Mouse (Mus musculus) MEL (cell line): ENCODE data around the gene Gm12184.

Source experiments
- CHD2 ChIP-seq: IDR thresholded peaks from 2 replicates; pipeline ENCODE4 v1.6.1; 2011; ENCODE audit warnings: low read length, improper control_type of control experiment
- CTCF ChIP-seq, 3 experiments: IDR thresholded peaks in 2 of 3; conservative IDR thresholded peaks in 1 of 3; 2 replicates each; pipeline ENCODE4 v1.5.1; 2011 to 2012; ENCODE audit warnings: low read length in 3 of 3, low read depth in 2 of 3, mild to moderate bottlenecking in 2 of 3, improper control_type of control experiment in 1 of 3, inconsistent platforms in 1 of 3, mixed read lengths in 1 of 3, moderate library complexity in 1 of 3; ENCODE audit not compliant: control insufficient read depth in 1 of 3, insufficient read depth in 1 of 3, poor library complexity in 1 of 3, severe bottlenecking in 1 of 3
- ELF1 ChIP-seq: IDR thresholded peaks from 2 replicates; pipeline ENCODE4 v1.6.1; 2014; ENCODE audit warnings: low read depth, mild to moderate bottlenecking, inconsistent platforms, low read length, improper control_type of control experiment, moderate library complexity
- EP300 ChIP-seq, 2 experiments: IDR thresholded peaks; 2 replicates each; pipeline ENCODE4 v1.6.1; 2011; ENCODE audit warnings: improper control_type of control experiment in 2 of 2, low read length in 2 of 2, low read depth in 1 of 2, mild to moderate bottlenecking in 1 of 2
- ETS1 ChIP-seq: IDR thresholded peaks from 2 replicates; pipeline ENCODE4 v1.6.1; 2012; ENCODE audit warnings: low read depth, mild to moderate bottlenecking, inconsistent platforms, low read length, improper control_type of control experiment, moderate library complexity
- JUND ChIP-seq: IDR thresholded peaks from 2 replicates; pipeline ENCODE4 v1.6.1; 2011; ENCODE audit warnings: low read depth, mild to moderate bottlenecking, improper control_type of control experiment, low read length
- MAFK ChIP-seq: IDR thresholded peaks from 2 replicates; pipeline ENCODE4 v1.6.1; 2011; ENCODE audit warnings: low read depth, mild to moderate bottlenecking, low read length, improper control_type of control experiment, borderline replicate concordance
- NELFE ChIP-seq: IDR thresholded peaks from 2 replicates; pipeline ENCODE4 v1.6.1; 2011; ENCODE audit warnings: low read depth, low read length, improper control_type of control experiment
- POLR2A ChIP-seq, 2 experiments: IDR thresholded peaks; 2 replicates each; pipeline ENCODE4 v1.6.1; 2011 to 2012; ENCODE audit warnings: low read length in 2 of 2, mild to moderate bottlenecking in 2 of 2, control low read depth in 1 of 2, improper control_type of control experiment in 1 of 2, low read depth in 1 of 2, moderate library complexity in 1 of 2; ENCODE audit not compliant: control insufficient read depth in 1 of 2, insufficient read depth in 1 of 2, poor library complexity in 1 of 2
- RCOR1 ChIP-seq: IDR thresholded peaks from 2 replicates; pipeline ENCODE4 v1.6.1; 2012; ENCODE audit warnings: low read depth, mild to moderate bottlenecking, inconsistent platforms, low read length, improper control_type of control experiment
- TCF12 ChIP-seq: IDR thresholded peaks from 2 replicates; pipeline ENCODE4 v1.6.1; 2014; ENCODE audit warnings: low read depth, mild to moderate bottlenecking, inconsistent platforms, low read length, improper control_type of control experiment, moderate library complexity
- USF1 ChIP-seq: IDR thresholded peaks from 2 replicates; pipeline ENCODE4 v1.6.1; 2014; ENCODE audit warnings: low read depth, mild to moderate bottlenecking, inconsistent platforms, low read length, improper control_type of control experiment, moderate library complexity

DNA sequence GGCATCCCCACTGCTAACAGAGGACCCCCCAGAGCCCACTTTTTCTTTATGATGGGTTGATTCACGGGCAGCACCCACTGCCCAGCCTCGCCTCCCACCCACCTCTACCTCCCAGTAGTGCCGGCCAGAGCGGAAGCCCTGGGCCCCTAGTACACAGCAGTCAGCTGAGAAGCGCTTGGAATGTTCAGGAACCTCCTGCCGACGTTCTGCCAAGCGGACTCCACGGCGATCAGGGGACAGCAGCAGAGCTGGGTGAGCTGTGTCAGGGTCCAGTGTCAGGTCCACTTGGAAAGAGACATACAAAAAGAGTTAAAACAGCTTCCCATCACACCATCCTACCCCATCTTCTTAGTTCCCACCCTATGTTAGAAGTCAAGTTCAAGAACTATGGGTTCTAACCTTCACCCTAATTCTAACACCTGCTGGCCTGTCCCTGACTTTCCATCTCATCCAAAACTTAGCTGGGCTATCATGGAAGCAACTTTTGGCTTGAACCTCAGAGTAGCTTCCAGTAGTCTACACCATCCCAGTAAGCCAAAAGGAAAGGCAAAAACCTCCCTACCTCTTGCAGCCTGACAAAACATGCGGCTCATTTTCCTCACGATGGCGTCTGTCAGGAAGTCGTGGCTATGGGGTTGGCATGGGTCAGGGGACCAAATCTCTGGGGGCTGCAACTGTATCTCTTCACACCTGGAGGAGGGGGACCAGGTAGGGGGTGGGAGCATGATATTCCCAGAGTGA, 18.7 kb downstream of the Gm12184 start:
- TF ChIP-seq TCF12: no peak
- peak in 1 of 2 experiments; percentile 31; a peak in 2 of 4 replicates for TF ChIP-seq POLR2A (IDR thresholded peaks at IDR 0.05; ENCODE audit: control insufficient read depth in 1 of 2, insufficient read depth in 1 of 2, low read depth in 1 of 2, low read length in 2 of 2, poor library complexity in 1 of 2)
- no peak; the same call in 1 of the 2 replicates for TF ChIP-seq MAFK
- no peak for TF ChIP-seq ELF1
- TF ChIP-seq EP300 (IDR thresholded peaks at IDR 0.05; ENCODE audit: low read depth in 1 of 2, low read length in 2 of 2): no peak
- no peak for TF ChIP-seq CHD2
- TF ChIP-seq CTCF (IDR thresholded peaks at IDR 0.05 in 2 of 3, conservative IDR thresholded peaks at IDR 0.05 in 1 of 3; ENCODE audit: control insufficient read depth in 1 of 3, insufficient read depth in 1 of 3, low read depth in 2 of 3, low read length in 3 of 3, poor library complexity in 1 of 3, severe bottlenecking in 1 of 3): no peak
- no peak for TF ChIP-seq ETS1
- TF ChIP-seq JUND: no peak
- no peak for TF ChIP-seq RCOR1
- TF ChIP-seq NELFE: peak; percentile 33; the same call in 1 of the 2 replicates
- TF ChIP-seq USF1: no peak
